Mouse (Mus musculus): Measurements from ENCODE around the gene Mrps35.

DNA sequence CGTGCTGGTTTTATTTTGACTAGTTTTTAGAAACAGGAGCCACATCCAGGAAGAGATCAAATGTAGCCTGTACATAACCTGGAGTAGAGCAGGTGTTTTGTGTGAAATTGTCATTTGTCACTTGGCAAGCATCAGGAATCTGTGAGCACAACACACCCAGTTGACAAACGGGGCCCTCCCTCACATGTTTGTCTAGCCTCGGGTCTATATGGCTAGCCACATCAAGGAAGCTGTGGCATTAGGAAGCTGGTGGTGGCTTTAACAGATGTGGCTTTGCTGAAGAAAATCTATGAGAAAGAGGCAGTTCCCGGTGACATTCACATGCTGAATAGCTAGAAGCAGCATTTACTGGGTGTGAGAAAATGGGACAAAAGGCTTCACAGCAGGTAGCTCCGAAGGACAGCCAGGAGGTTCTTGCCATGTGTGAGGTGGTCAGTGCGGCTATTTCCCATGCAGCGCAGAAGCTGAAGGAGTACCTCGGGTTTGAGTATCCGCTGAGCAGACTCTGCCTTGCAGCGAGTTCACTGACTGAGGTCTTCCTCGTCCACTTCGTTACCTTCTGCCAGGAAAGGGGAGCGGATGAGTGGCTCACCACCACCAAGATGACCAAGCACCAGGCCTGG is 10.2 kb upstream of the Mrps35 start, which contains the start of gene Rep15:
- no peak for TF ChIP-seq CTCF (IDR thresholded peaks at IDR 0.05; ENCODE audit: control insufficient read depth, insufficient read depth, insufficient read length)
- no peak for TF ChIP-seq MYOG (IDR thresholded peaks at IDR 0.05; ENCODE audit: control insufficient read depth, extremely low read depth, insufficient read length)
- no peak for TF ChIP-seq USF1 (IDR thresholded peaks at IDR 0.05; ENCODE audit: low read depth)
- TF ChIP-seq CEBPB (IDR thresholded peaks at IDR 0.05; ENCODE audit: low read depth), result no peak
- TF ChIP-seq MAX (IDR thresholded peaks at IDR 0.05), result no peak
- no peak for TF ChIP-seq MYOD1 (IDR thresholded peaks at IDR 0.05; ENCODE audit: control insufficient read depth, insufficient read length, low read depth)
